Mouse (Mus musculus) kidney, postnatal 4 days (tissue): ENCODE results near the gene Ncapd2.

Experiments
- DNase-seq, 2 experiments: peaks; one replicate each; pipeline ENCODE4 v3.0.0; 2021; ENCODE audit warnings: mixed read lengths in 2 of 2

Gene Ncapd2

DNA sequence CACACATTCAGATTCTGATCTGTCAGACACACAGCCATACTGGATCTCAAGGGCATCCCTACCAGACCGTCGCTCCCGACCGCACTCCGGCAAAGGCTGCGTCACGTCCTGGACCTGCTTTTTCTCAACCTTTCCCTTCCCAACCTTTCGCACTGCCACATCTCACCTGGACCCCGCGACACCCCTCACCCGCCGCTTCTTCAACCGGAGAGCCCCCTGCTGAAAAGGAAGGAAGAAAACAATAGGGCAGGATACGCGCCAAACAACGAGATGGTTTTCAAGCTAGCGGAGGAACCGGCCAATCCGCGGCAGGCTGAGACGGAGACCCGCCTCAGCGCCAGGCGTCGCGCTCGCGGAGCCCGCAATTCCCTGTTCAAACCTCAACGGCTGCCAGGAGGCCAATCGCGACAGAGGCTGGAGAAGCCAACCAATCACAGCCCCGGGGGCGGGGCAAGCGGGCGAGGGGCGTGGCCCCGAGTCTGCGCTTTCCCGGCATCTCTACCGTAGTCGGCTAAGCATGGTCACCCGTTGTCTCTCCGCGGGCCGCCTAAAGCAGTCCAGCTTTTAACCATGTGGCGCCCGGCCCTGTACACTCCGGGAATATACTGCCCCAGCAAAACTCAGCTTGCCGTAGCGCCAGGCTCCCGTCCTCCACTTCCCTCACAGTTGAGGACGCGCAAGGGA lies at the start of gene Ncapd2, which contains the start of gene Mrpl51:
Gene Ncapd2, minus strand, starts transcription at position 370 of the 684 bp plus-strand sequence.
Gene Mrpl51, plus strand, starts transcription at position 470 of the 684 bp plus-strand sequence.
- peak; percentile 98 to 99 for DNase-seq

DNA sequence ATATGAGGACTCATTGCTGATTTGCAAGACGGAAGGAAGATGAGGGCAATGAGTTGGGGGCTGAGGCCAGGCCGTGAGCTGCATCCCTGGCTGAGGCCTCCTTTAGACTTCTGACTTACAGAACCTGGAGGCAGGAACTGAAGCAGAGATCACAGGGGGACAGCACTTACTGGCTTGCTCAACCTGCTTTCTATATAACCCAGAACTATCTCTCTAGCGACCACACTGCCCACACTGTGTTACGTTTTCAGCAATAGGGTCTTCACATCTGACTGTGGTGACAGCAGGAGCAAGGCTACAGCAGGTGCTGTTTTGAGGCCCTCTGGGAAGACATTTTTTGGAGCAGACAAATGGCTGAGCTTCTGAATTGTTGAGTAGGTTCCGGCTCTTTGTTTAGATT lies 49.1 kb upstream of the Ncapd2 start:
- no peak for DNase-seq

DNA sequence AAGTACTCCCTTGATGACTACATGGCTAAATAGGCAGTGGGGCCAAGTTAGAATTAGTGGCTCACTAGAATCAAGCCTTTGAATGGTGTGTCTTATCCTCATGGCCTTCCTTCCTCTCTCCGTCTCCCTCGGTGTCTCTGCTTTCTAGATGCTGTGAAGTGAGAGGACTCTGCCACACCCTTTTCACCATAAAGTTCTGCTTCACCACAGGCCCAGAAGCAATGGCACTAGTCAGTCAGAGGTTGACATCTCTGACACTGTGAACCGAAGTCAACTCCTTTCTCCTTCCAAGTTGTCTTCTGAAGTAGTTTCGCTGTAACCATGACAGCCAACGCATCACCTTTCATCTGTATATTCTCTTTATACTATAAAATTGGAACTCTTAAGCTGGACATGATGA lies 48.0 kb upstream of the Ncapd2 start:
- no peak for DNase-seq

DNA sequence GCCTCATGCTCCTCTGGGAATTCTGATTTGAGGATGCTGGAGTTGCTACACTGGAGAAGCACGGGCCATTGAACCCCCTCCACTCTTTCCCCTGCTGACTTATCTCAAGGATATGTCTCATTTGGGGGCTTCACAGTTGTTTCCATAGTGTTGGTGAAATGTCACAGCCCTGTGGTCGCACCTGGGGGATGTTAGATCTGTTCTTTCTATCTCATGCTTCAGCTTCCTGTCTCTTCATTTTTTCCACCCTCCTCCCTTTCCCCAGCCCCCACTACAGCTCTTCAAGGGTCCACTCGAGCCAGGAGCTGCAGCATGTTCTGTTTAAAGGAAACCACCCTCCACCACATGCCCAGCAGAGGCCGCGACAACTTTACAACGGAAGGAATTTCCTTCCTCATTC lies 46.9 kb upstream of the Ncapd2 start:
- no peak for DNase-seq

DNA sequence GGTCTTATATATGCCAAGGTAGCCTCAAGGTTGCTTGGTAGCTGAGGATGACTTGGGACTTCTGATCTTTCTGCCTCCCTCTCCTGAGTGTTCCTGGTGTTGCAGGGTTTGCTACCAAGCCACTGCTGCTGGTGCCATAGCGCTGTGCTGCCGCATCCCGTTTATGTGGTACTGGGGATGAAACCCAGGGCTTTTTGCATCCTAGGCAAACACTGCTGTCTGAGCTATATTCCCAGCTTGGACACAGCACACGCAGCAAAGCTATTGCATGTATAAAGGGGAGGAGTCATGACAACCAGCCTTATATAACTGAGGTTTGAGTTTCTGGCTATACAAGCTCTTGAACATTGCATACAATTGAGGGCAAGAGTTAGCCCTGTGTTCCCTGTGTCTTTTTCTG lies 45.9 kb upstream of the Ncapd2 start:
- no peak for DNase-seq

DNA sequence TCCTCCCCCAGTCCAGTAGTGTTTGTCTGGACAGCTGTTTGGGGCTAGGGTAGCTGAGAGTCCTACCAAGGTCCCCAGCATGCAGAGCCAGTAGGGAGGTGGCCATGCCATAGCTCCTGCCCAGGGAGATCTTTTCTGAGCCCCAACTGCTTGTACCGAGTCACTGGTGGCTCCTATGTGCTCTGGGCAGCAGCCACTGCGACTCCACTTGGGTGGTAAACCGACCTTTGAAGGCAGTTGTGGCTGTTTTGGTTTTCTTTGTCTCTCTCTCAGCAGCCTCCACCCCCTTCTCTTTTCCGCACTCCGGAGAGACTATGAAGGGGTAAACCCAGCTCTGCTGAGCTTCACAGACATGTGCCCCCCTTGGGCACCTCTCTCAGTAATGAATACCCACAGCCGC lies 45.3 kb upstream of the Ncapd2 start, which contains the start of gene Cd27:
Gene Cd27, minus strand, starts transcription at position 229 of the 400 bp plus-strand sequence.
- DNase-seq, result no peak

DNA sequence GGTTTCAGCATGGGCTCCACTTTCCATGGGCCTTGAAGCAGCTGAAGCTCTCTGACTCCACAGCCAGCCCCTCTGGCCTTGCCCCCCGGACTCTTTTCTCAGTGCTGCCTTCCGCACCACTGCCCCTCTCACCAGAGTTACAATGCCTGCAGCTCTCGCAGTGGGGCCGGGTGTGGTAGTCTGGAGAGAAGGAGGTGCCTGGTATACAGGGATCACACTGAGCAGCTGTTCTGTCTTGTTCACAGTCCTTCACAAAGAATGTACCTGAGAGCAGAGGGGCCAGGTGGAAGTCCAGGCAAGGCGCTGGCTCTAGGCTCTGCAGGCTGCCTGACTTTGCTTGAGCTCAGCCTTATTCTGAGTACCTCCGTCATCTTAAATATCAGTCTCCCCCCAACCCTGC lies 44.8 kb upstream of the Ncapd2 start:
- DNase-seq, result no peak

DNA sequence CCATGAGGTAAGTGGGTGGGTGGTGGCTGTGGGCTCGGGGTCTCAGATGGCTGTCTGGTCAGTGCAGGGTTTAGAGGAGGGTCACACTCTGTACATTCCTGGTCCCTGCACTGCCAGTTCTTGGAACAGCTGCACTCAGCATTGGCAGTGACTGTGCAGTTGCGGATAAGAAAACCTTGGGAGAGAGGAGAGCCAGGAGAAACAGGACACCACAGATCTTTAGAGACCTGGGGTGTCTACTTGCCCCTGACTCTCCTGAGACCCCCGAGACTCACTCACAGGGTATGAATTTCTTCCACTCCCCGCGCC lies 43.0 kb upstream of the Ncapd2 start:
- no peak for DNase-seq

DNA sequence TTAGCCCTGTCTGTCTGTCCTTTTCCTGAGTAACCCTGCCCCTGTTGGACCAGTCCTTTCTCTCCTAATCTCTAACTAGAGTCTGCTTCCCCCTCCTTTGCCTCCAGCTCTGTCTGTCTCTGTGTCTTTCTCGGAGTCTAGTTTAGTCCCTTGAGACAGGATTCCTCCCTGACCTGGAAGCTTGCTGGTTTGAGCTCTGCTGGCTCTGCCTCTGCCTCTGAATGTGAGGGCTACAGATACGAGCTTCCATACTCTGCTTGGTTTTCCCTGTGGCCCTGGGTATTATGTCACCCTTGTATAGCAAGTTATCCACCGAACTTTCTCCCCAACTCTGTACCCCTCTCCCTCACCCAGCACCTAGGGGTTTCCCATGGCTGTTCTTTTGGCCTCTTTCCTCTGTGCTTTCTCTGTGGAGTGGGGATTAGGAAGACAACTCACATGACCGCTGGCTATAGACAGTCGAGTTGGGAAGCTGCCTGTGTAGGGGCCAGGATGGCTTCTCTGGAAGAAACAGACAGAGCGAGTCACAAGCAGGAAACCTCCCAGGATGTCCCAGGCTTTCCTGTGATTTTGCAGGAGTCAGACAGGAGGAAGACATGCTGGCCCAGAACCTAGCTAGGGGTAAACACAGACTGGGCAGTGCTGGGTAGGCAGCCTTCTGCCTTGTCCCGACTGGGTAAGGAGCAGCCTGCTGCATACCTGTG lies 42.5 kb upstream of the Ncapd2 start:
- no peak for DNase-seq

DNA sequence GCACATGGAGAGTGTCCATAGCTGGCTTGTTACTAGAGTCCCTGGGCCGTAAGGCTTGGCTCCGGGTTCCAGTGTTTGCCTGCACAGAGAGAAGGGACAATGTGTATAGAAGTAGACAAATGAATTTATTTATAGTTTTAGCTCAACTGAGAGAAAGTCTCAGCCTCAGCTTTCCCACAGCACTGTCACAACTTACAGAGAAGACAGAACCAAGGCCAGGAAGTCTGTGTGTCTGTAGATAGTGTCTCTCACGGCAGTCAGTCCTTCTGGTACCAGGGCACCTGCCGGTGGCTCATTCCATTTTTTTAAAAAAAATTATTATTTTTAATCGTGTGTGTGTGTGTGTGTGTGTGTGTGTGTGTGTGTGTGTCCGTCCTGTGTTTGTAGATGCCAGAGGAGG lies 41.0 kb upstream of the Ncapd2 start:
- no peak for DNase-seq

DNA sequence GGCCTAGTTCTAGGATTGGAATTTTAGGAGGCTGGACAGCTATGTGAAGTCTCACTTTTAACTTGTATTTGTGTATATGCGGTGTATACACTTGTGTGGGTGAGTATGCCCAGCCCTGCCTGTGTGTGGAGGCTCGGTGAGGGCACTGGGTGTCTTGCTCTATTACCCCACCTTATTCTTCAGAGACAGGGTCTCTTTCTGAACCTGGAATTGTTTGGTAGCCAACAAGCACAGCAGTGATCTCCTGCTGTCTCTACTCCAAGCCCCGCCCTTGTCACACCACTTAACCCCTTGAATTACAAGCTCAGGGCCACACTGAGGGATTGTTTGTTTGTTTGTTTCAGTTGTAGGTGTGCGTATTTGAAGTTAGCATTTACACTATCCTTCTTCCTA lies 40.5 kb upstream of the Ncapd2 start:
- peak in 1 of 2 experiments; percentile 26 for DNase-seq

DNA sequence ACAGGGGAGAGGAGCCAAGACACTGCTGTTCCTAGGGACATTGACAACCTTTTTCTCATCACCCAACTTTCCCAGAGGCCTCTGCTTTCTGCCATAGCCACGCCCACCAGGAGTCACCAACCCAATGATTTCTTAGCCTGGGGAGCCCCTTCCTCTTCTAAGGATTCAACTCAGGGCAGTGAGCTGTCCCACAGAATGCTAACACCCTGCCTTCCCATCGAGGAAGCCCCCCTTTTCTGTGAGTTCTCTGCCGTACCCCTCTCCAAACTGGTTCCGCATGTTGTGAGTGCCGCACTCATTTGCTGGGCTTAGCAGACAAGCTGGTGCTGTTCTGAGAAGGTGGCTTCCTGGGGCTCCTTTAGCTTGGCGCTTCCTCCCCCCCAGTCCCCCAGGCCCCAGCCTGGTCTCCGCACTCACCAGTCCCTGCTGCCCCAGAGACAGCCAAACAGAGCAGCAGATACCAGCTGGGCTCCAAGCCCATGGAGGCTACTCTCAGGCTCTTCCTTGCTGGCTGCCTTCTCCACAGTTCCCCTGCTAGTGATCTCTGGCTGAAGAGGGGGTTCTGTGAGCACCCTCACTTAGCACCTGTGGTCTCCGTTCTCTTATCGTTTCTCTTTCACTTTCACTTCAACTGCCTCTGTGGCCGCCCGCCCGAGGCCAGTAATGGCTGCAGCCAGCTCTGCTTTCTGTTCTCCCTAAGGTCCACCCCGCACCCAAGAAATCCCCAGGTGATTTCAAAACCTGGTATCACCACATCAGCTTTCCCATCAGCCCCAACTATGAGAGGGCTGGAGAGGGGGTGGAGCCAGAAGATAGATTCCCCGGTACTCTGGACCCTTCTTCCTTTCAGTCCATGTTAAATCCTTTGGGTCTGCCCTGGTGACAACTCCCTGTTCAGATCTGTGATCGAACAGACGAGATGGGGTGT lies 39.9 kb upstream of the Ncapd2 start, which contains the start of gene Tapbpl:
Gene Tapbpl, minus strand, starts transcription at position 744 of the 928 bp plus-strand sequence.
- DNase-seq, result peak; percentile 68 to 76

DNA sequence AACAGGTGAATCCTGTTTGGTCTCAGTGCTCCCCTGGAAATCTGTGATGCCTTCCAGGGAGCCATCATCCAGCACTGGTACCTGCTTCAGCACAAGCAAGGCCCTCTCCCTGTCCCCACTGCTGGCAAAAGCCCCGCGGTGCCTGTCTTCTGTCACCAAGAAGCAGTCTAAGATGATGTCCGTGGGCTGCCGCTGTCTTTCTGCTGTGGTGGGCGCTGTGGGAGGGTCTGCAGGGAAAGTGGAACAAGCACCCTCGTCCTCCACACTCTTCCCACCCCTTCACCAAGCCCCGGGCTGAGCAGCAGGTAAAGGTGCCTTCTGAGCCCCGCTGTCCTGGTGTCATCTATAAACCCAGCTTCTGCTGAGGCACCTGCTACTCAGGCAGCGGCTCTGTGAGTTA lies 39.1 kb upstream of the Ncapd2 start:
- no peak for DNase-seq

DNA sequence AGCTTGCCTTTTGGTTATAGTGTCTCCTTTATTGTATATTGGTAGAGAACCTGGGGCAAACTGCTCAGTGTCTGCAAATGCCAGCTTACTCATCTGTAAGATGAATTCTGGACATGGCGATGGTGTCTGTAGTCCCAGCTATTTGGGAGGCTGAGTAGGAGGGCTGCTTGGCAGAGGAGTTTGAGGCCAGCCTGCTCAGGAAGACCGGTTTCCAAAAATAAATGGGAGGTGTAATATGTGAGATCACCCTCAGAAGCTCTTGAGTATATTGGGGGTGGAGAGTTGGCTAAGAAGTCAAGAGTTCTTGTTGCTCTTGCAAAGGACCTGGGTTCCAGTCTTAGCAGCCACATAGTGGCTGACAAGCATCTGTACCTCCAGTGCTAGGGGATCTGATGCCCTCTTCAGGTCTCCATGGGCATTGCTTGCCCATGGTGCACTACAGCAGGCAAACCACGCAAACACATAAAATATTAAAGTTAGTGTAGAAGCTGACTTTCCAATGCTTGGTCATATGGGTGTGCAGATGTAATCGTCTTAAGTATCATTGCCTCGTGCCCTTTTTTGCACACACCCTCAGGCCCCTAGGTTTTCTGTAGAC lies 34.1 kb upstream of the Ncapd2 start:
- DNase-seq, result peak in 1 of 2 experiments; percentile 31

DNA sequence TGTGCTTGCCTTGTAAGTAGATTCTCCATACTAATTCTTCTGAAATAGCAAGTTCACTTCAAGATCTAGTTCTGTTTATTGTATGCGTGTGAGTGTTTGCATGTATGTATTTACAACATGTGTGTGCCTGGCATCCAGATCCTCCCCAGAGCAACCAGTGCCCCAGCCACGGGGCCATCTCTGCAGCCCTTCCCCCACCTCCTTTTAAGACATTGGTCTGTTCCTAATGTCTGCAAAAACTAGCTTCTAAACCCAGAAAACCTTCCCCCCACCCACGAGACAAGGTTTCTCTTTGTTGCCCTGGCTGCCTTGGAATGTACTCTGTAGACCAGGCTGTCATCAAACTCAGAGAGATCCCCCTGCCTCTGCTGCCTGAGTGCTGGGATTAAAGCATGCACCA lies 31.1 kb upstream of the Ncapd2 start:
- no peak for DNase-seq

DNA sequence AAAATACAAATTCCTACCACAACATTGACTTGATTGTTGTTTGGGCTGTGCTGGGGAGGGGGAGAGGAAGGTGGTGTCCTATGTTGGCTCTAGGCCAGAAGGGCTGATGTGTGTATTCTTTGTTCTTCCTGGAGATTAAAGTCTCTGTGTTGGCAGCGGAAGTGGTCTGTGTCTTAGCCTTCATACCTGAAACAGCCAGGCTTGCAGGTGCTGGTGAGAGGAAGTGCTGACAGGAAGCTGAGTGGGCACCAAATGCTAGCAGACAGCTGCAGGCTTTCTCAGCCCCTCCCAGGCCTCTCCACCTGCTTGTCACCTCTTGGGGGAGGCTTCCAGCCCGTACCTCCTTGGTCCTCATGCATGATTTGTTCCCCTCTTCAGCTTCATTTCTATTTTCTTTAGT lies 30.6 kb upstream of the Ncapd2 start:
- peak in 1 of 2 experiments; percentile 32 for DNase-seq

DNA sequence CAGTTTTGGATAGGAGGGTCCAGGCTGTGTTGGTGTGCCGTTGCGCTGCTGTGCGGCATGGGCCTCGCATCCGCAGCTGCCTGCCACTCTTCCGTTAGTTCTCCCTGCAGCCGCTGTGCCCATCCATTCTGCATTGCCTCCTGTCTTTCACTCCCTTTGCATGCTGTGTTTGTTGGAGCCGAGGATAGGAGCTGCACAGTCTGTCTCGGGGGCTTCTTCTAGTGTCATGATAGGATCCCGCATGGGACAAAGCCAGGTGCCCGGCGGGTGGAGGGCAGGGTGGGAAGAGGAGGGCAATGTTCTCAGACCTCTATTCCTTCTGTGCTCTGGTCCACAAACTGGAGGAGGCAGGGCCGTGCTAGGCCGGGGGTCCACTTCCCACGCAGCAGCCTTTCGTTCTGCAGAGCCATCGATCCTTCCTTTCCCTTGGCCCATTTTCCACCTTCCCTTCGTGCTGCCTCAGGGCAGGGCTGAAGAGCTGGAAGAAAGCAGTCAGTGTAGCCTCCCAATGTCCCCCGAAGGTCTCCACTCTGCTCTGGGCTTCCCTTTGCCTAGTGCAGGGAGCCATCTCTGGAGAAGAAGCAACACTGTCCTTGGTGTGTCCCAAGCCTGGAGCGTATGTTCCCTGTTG lies 29.7 kb upstream of the Ncapd2 start:
- DNase-seq, result no peak

DNA sequence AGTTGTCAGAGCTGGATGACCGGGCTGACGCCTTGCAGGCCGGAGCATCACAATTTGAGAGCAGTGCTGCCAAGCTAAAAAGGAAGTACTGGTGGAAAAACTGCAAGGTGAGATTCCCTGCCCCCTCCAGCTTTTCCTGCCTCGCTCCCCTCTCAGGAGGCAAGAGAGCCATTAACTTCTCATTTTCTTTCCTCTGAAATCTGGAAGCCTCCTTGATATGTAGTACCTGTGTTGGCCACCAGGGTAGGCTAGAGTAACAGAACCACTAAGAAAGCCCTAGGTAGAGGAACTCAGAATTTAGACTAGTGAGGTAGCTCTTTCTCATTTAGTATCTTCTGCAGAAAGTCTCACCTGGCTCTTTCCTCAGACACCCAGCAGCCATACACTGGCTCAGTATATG lies 27.5 kb upstream of the Ncapd2 start:
- DNase-seq, result peak; percentile 63 to 72

DNA sequence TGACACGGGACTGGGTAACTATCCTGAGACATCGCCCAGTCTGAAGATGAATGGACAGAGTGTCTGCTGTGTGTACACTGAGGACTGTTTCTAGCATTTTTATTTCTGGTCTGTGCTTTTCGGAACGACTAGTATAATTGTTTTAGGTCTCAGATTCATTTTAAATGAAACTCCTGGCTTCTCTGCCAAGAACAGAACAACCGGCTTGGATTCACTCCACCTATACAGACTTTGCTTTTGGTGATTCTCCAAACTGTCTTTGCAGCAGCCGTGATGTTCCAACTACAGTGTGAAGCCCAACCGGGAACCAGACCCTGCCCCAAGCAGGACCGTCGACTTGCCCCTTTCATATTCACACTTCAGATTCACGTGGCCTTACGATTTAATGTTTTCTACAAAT lies 26.4 kb upstream of the Ncapd2 start:
- DNase-seq, result no peak

DNA sequence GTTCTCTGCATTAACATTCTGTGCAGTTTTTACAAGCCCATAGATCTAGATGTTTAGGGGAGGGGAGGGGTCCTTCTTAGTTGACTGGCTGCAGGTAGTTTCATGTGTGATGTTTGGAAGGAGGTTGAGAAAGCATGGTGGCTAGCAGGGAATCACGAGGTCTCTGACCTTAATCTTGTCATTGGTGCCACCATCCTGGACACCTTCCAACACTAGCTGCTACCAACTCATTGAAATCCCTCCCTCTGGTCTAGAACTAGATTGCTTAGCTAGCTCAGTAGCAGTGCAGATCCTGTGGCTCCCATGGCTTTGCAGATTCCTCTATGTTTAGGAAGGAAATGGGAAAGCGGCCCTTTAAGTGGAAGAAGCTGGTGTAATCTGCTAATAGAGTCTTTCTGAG lies 25.4 kb upstream of the Ncapd2 start:
- DNase-seq, result no peak

DNA sequence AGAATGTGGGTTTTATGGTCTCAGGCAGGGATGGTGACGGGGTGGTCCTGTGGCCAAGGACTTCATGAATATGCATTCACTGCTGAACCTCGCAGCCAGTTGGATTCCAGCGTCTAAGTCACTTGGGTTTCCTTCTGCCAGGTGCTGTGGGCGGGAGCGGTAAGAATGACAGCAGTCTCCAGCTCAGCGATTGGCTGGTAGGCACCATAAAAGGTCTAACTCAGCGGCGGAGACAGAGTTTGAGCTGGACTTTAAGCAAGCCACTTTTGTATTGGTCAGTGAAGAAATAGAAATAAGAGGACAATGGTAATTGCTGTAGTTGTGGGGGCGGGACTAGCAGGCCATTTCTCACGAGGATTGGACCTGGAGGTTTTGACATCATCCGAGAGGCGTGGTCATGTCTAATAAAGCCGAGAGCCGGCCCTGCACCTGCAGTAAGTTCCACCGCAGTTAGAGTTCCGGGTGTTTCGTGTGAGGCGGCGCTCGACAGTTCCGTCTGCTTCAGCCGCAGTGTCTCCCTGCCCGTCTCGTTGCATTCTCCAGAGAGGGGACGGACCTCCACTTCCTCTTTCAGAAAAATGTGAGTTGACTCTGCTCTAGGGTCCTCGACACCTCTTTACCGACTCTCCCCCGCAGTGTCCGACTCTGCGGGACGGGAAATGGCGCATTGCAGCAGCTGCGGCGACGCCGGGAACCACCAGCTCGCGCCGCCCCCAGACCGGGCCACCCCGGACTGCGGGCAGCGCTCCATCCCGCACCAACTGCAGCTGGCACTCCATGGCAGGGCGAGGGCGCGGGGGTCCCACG lies 23.9 kb upstream of the Ncapd2 start, which contains the start of gene Vamp1:
Gene Vamp1, plus strand, starts transcription at position 404 of the 807 bp plus-strand sequence.
- peak; percentile 94 to 96 for DNase-seq
